Mouse (Mus musculus) heart, embryonic 14.5 days (tissue): ENCODE measurements around the gene Prr11. TPM values are rescaled to one million over a fixed set of nuclear protein-coding genes. Genes with fewer than 3 reads are reported as not detected.

ENCODE experiments used
- ATAC-seq: fragments of 200-750 bp; cut with Nextera tagmentation; 2 replicates; pipeline ENCODE4 v1.8.0; 2017; ENCODE audit warnings: low read depth, moderate TSS enrichment; ENCODE audit not compliant: insufficient number of reproducible peaks, insufficient read depth, low FRiP score
- H3K27ac ChIP-seq, 2 experiments: fragments of 200-500 bp in 1 of 2; fragments of 300-500 bp in 1 of 2; sonication (generic) in 1 of 2; replicated peaks in 1 of 2; 2 replicates each; pipeline ENCODE4 v1.5.1; 2012 to 2014; ENCODE audit warnings: low read depth in 2 of 2, low read length in 2 of 2, control low read depth in 1 of 2, mild to moderate bottlenecking in 1 of 2, mixed read lengths in 1 of 2; ENCODE audit not compliant: control insufficient read depth in 1 of 2, insufficient read depth in 1 of 2
- H3K27me3 ChIP-seq: fragments of 300-500 bp; sonication (generic); 2 replicates; pipeline ENCODE4 v1.6.1; 2014; ENCODE audit warnings: mild to moderate bottlenecking, low read length, control low read depth; ENCODE audit not compliant: control insufficient read depth, insufficient read depth
- H3K36me3 ChIP-seq: fragments of 300-500 bp; sonication (generic); 2 replicates; pipeline ENCODE4 v1.6.1; 2014; ENCODE audit warnings: mild to moderate bottlenecking, control low read depth, low read length, mixed read lengths; ENCODE audit not compliant: control insufficient read depth, insufficient read depth
- H3K4me1 ChIP-seq, 2 experiments: fragments of 200-500 bp in 1 of 2; fragments of 300-500 bp in 1 of 2; sonication (generic) in 1 of 2; 2 replicates each; pipeline ENCODE4 v1.6.1; 2012 to 2014; ENCODE audit warnings: low read length in 2 of 2, control low read depth in 1 of 2, mixed read lengths in 1 of 2; ENCODE audit not compliant: control insufficient read depth in 2 of 2, insufficient read depth in 2 of 2
- H3K4me2 ChIP-seq: fragments of 300-500 bp; sonication (generic); 2 replicates; pipeline ENCODE4 v1.6.1; 2014; ENCODE audit warnings: mild to moderate bottlenecking, low read length
- H3K4me3 ChIP-seq, 2 experiments: fragments of 200-500 bp in 1 of 2; fragments of 300-500 bp in 1 of 2; sonication (generic) in 1 of 2; 2 replicates each; pipeline ENCODE4 v1.5.1; 2012 to 2014; ENCODE audit warnings: low read length in 2 of 2, mild to moderate bottlenecking in 2 of 2, control low read depth in 1 of 2, low read depth in 1 of 2, moderate library complexity in 1 of 2; ENCODE audit not compliant: control insufficient read depth in 1 of 2, insufficient read depth in 1 of 2
- H3K9ac ChIP-seq: fragments of 300-500 bp; sonication (generic); 2 replicates; pipeline ENCODE4 v1.6.1; 2014; ENCODE audit warnings: mild to moderate bottlenecking, low read length
- H3K9me3 ChIP-seq: fragments of 300-500 bp; sonication (generic); 2 replicates; pipeline ENCODE4 v1.6.1; 2016; ENCODE audit warnings: low read length, control low read depth; ENCODE audit not compliant: control insufficient read depth
- WGBS: fragments of 180-500 bp; shearing (Covaris S2); extraction: QIAGEN DNeasy Blood & Tissue Kit; methylation state at CpG from one replicate; pipeline ENCODE4 v1.1.7; 2014; 5-methylcytosine and 5-hydroxymethylcytosine counted together
- microRNA counts: library from miRNA; unstranded; fragments of <30 nt; microRNA quantifications from one replicate; lab custom pipeline; 2016
- microRNA-seq: library from miRNA; unstranded; fragments of <30 nt; microRNA quantifications from one replicate; pipeline ENCODE4, GENCODE M21; 2016
- polyA plus RNA-seq: library from polyadenylated mRNA; unstranded; fragments of >200 nt; fragmentation: Nextera tagmentation; extraction: Ambion mirVana; gene quantifications from 2 replicates; pipeline ENCODE4 v1.2.1, GENCODE M21; 2014

Gene Prr11
- polyA plus RNA-seq, 1 experiment from 2014 or later, result 8.0 TPM

DNA sequence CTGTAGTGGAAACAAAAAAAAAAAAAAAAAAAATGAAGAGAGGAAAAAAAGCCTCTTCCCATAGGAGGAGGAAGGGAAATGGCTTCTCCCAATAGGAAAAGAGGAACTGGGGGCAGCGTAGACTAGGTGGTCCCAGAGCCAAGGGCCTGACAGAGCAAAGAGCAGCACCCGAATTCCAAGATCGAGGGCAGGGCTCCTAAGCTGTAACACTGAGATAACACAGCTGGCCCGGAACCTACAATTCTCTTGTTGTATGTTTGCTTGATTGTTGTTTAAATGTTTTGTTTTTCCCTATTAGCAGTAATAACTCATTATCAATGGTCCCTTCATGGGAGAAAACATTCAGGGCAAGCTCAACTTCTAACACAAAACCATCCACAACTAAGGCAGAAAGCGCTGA is 61.5 kb downstream of the Prr11 start:
- no peak overlapping the region for H3K27ac ChIP-seq
- 80% methylated on average over 5 of the region's 5 CpGs for WGBS

DNA sequence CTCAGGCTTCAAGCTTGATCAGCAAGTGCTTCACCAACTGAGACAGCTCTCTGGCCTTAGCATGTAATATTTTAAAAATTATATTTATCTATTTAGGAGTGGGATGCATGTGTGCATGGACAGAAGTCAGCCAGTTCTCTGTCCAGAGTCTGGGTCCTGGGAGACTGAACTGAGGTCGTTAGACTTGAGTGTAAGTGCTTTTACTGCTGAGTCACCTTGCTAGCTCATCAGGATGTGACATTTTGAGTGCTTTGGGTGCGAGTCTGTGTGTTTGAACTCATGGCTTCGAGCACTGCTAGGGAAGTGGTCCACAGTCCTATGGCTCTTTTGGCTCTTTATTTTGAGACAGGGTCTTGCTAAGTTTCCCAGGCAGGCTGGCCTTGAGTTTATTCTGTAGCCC is 65.5 kb downstream of the Prr11 start:
- H3K4me2 ChIP-seq, result no peak overlapping the region
- no peaks in the 10 kb centered on the region for H3K9me3 ChIP-seq
- no peak for ATAC-seq
- no peak overlapping the region for H3K4me3 ChIP-seq
- H3K27ac ChIP-seq, result no peak overlapping the region
- peaks cover 57% of the 10 kb centered on the region for H3K36me3 ChIP-seq
- H3K27me3 ChIP-seq, result no peaks in the 10 kb centered on the region
- no peaks in the 10 kb centered on the region for H3K4me1 ChIP-seq
- no peak overlapping the region for H3K9ac ChIP-seq
- 83% methylated on average over 3 of the region's 3 CpGs for WGBS

More for the DNA sequence above, 61.5 kb downstream of the Prr11 start:
- Histone ChIP-seq H3K36me3 (peaks cover 55% of the 10 kb centered on the region), H3K4me1 (no peaks in the 10 kb centered on the region), H3K4me2 (no peak overlapping the region), H3K4me3 (no peak overlapping the region), H3K9ac (no peak overlapping the region), H3K27me3 (no peaks in the 10 kb centered on the region), H3K9me3 (no peaks in the 10 kb centered on the region)
- ATAC-seq, result no peak

GRCm38 (mm10) chr11:87039307-87039963 is 69.1 kb downstream of the Prr11 start:
- 82% methylated on average over 9 of the region's 9 CpGs for WGBS
- no peak overlapping the region for H3K4me3 ChIP-seq
- no peak overlapping the region for H3K4me2 ChIP-seq
- peaks cover 62% of the 10 kb centered on the region for H3K36me3 ChIP-seq
- ATAC-seq, result no peak
- H3K27me3 ChIP-seq, result no peaks in the 10 kb centered on the region
- no peaks in the 10 kb centered on the region for H3K4me1 ChIP-seq
- no peak overlapping the region for H3K27ac ChIP-seq
- no peak overlapping the region for H3K9ac ChIP-seq
- H3K9me3 ChIP-seq, result no peaks in the 10 kb centered on the region

MicroRNAs within 50 kb of the gene (microRNA counts, 519-probe panel; counts per million panel counts)
- 6,722 counts per million, percentile 92 among the panel's probes with 10 or more counts for microRNA mmu-miR-301a (lab: Ali Mortazavi, UCI)

Small RNA genes within 50 kb of the gene (microRNA-seq; reads per million reads assigned to microRNA genes)
- gene Mir301, result 1,614 reads per million, percentile 81 among the genes with 10 or more reads in this experiment

Other genes with a start within 250 kb of the Prr11 start
- gene Ypel2, start 115.0 kb downstream of the Prr11 start, polyA plus RNA-seq, result 22.8 and 23.5 TPM in 2 replicates
- gene Gdpd1, start 34.6 kb downstream of the Prr11 start, polyA plus RNA-seq, result 28.6 and 30.1 TPM in 2 replicates
- gene Smg8, start 21.9 kb downstream of the Prr11 start, polyA plus RNA-seq, result 12.9 and 14.0 TPM in 2 replicates
- gene Ska2, start 526 bp upstream of the Prr11 start, polyA plus RNA-seq, result 61.1 and 65.3 TPM in 2 replicates
- gene Trim37, start 18.4 kb upstream of the Prr11 start, polyA plus RNA-seq, result 18.5 and 21.3 TPM in 2 replicates